Mouse (Mus musculus) heart, postnatal 10 days (tissue): ENCODE measurements around the gene Ube2l3. TPM values are rescaled to one million over a fixed set of nuclear protein-coding genes. Genes with fewer than 3 reads are reported as not detected.

ENCODE experiments used
- DNase-seq, 2 experiments: peaks; one replicate each; pipeline ENCODE4 v3.0.0; 2021
- intact Hi-C: fragments of 180-260 bp; cut with DNase I; formaldehyde crosslinking; loops from one replicate; pipeline ENCODE4 v1.15.1; 2025
- microRNA-seq, 2 experiments: library from miRNA; unstranded; fragments of <30 nt; microRNA quantifications; one replicate each; pipeline ENCODE4 v1.2.0; 2022
- total RNA-seq, 2 experiments: library from RNA; stranded (reverse); gene quantifications; 2 replicates each; pipeline ENCODE4 v1.2.3; 2021

Ube2l3 gene
- total RNA-seq, 2 experiments from 2014 or later = 133 to 137 TPM

DNA sequence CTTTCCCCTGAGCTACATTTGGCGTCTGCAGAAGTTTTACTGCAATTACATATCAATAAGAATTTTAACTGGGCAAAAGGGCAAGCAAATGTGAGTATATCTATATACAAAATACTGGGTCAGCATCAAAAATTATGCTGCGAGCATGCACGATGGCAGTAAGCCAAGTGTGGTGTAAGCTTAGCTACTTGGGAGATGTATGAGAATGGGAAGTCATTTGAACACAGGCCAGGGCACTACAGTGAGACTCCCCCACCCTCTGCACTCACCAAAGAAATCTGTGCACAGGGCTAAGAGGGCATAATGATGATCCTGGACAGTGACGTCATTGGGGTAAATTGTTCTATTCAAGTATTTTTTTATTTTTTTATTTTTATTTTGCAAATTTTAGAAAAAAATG, 97.8 kb downstream of the Ube2l3 start:
- intact Hi-C loops = no loop called here
- no peak for DNase-seq

DNA sequence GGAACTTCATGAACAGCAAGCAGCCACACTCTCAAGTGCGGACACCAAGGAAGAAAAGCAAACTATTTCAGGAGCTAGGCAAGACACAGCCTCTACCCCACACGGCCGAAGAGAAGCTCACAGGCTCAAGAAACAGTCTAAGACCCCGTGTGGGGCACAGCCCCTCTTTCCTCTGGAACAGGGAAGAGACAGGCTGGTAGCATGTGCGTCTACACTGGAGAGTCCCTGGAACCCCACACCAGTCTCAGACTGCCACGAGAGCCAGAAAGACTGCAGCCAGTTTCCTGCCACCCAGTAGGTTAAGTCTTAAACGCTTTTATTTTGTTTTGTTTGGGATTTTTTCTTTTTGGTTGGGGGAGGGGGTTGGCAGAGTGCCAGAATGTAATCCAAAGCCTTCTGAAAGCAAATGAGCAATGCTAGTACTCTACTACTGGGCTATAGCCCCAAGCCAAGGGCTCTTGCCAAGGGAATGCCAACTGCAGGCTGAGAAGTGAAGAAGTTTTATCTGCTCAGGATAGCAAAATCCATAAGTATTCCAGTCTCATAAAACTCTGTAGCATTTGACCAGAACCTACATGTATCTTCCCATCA, 99.7 kb downstream of the Ube2l3 start:
- intact Hi-C loops = no loop called here
- DNase-seq = no peak

Small RNAs within 50 kb of the gene (microRNA-seq; reads per million reads assigned to microRNA genes)
- gene Mir130b (600 to 761 reads per million in 2 experiments), gene Mir301b (8.3 to 47.6 reads per million in 2 experiments)

Other genes starting within 250 kb of the Ube2l3 start
- 100 to 1,000 TPM; 121 TPM for gene Mapk1, start 219.3 kb downstream of the Ube2l3 start, total RNA-seq
- 1 to 10 TPM; 4.4 to 4.7 TPM for gene Ypel1, start 133.0 kb downstream of the Ube2l3 start, total RNA-seq
- gene Ppil2, start 91.4 kb downstream of the Ube2l3 start, total RNA-seq = 10 to 100 TPM; 48.9 TPM
- gene 2610318N02Rik, start 77.5 kb downstream of the Ube2l3 start, total RNA-seq = 1 to 10 TPM in 1 of 2 experiments, under 1 TPM in 1; 0.45 to 2.1 TPM
- gene Sdf2l1, start 70.3 kb downstream of the Ube2l3 start, total RNA-seq = 1 to 10 TPM; 3.4 to 7.1 TPM
- gene Ydjc, start 58.0 kb downstream of the Ube2l3 start, total RNA-seq = 1 to 10 TPM; 1.6 to 2.2 TPM
- under 1 TPM; 0.10 to 0.17 TPM for gene Ccdc116, start 55.4 kb downstream of the Ube2l3 start, total RNA-seq
- under 1 TPM; 0.19 to 0.27 TPM for gene Rimbp3, start 6.0 kb upstream of the Ube2l3 start, total RNA-seq
- gene Hic2, start 30.9 kb upstream of the Ube2l3 start, total RNA-seq = 1 to 10 TPM; 3.7 to 4.1 TPM
- 1 to 10 TPM; 5.0 to 5.5 TPM for gene Tmem191c, start 73.4 kb upstream of the Ube2l3 start, total RNA-seq
- gene Serpind1, start 128.7 kb upstream of the Ube2l3 start, total RNA-seq = 1 to 10 TPM; 2.8 to 3.0 TPM
- gene Snap29, start 203.3 kb upstream of the Ube2l3 start, total RNA-seq = 10 to 100 TPM; 16.2 to 17.3 TPM
- gene Pi4ka, start 203.7 kb upstream of the Ube2l3 start, total RNA-seq = 10 to 100 TPM; 55.3 to 56.7 TPM
- 10 to 100 TPM; 27.9 to 33.8 TPM for gene Crkl, start 249.3 kb upstream of the Ube2l3 start, total RNA-seq